Mouse (Mus musculus): ENCODE results near the gene Sult6b2. TPM values are rescaled to one million over a fixed set of nuclear protein-coding genes. Genes with fewer than 3 reads are reported as not detected.

Sult6b2 gene
- polyA plus RNA-seq, 1 experiment from 2014 or later, result 0.10 TPM

GRCm38 (mm10) chr6:142788042-142788987, 16.0 kb downstream of the Sult6b2 start:
- Histone ChIP-seq H3K4me3 (ENCODE audit: low read length) (no peak overlapping the region), H3K36me3 (ENCODE audit: control insufficient read depth, insufficient read depth, low read length) (no peaks in the 10 kb centered on the region), H3K4me2 (ENCODE audit: low read length) (no peak overlapping the region), H3K9me3 (ENCODE audit: control insufficient read depth, low read length) (no peaks in the 10 kb centered on the region), H3K27me3 (replicated peaks; ENCODE audit: control insufficient read depth, insufficient read depth, low read length) (no peaks in the 10 kb centered on the region), H3K9ac (ENCODE audit: low read depth, low read length) (no peak overlapping the region), H3K27ac (ENCODE audit: low read depth, low read length) (no peak overlapping the region), H3K4me1 (ENCODE audit: control insufficient read depth, insufficient read depth, low read depth, low read length) (peaks cover 10% of the 10 kb centered on the region)
- peak; percentile 31; the same call in 1 of the 2 replicates for ATAC-seq
- WGBS, result 42% methylated on average over 17 of the region's 18 CpGs

GRCm38 (mm10) chr6:142786106-142786505, 18.2 kb downstream of the Sult6b2 start:
- Histone ChIP-seq H3K4me1 (ENCODE audit: control insufficient read depth, insufficient read depth, low read depth, low read length) (no peaks in the 10 kb centered on the region), H3K4me2 (ENCODE audit: low read length) (no peak overlapping the region), H3K9me3 (ENCODE audit: control insufficient read depth, low read length) (no peaks in the 10 kb centered on the region), H3K9ac (ENCODE audit: low read depth, low read length) (no peak overlapping the region), H3K27ac (ENCODE audit: low read depth, low read length) (no peak overlapping the region), H3K4me3 (ENCODE audit: low read length) (no peak overlapping the region), H3K36me3 (ENCODE audit: control insufficient read depth, insufficient read depth, low read length) (no peaks in the 10 kb centered on the region), H3K27me3 (replicated peaks; ENCODE audit: control insufficient read depth, insufficient read depth, low read length) (no peaks in the 10 kb centered on the region)
- no peak for ATAC-seq
- WGBS, result 84% methylated on average over 21 of the region's 21 CpGs

- no peak overlapping the region for H3K27ac ChIP-seq (ENCODE audit: low read depth, low read length)
- ATAC-seq, result no peak
- H3K4me1 ChIP-seq (ENCODE audit: control insufficient read depth, insufficient read depth, low read depth, low read length), result no peaks in the 10 kb centered on the region
- no peak overlapping the region for H3K4me2 ChIP-seq (ENCODE audit: low read length)
- H3K4me3 ChIP-seq (ENCODE audit: low read length), result no peak overlapping the region
- H3K36me3 ChIP-seq (ENCODE audit: control insufficient read depth, insufficient read depth, low read length), result no peaks in the 10 kb centered on the region
- no peaks in the 10 kb centered on the region for H3K9me3 ChIP-seq (ENCODE audit: control insufficient read depth, low read length)
- no peaks in the 10 kb centered on the region for H3K27me3 ChIP-seq (replicated peaks; ENCODE audit: control insufficient read depth, insufficient read depth, low read length)
- no peak overlapping the region for H3K9ac ChIP-seq (ENCODE audit: low read depth, low read length)
- 38% methylated on average over 4 of the region's 4 CpGs for WGBS
Observed at GRCm38 (mm10) chr6:142785343-142785742, 19.0 kb downstream of the Sult6b2 start.

GRCm38 (mm10) chr6:142781286-142781685, 23.0 kb downstream of the Sult6b2 start:
- H3K36me3 ChIP-seq (ENCODE audit: control insufficient read depth, insufficient read depth, low read length), result no peaks in the 10 kb centered on the region
- 58% methylated on average over 7 of the region's 7 CpGs for WGBS

GRCm38 (mm10) chr6:142780574-142781033, 23.7 kb downstream of the Sult6b2 start:
- no peaks in the 10 kb centered on the region for H3K27me3 ChIP-seq (replicated peaks; ENCODE audit: control insufficient read depth, insufficient read depth, low read length)
- 50% methylated on average over 4 of the region's 4 CpGs for WGBS
- no peak overlapping the region for H3K27ac ChIP-seq (ENCODE audit: low read depth, low read length)
- H3K4me3 ChIP-seq (ENCODE audit: low read length), result no peak overlapping the region
- H3K36me3 ChIP-seq (ENCODE audit: control insufficient read depth, insufficient read depth, low read length), result no peaks in the 10 kb centered on the region
- no peak for ATAC-seq
- H3K4me2 ChIP-seq (ENCODE audit: low read length), result no peak overlapping the region
- no peaks in the 10 kb centered on the region for H3K4me1 ChIP-seq (ENCODE audit: control insufficient read depth, insufficient read depth, low read depth, low read length)
- no peaks in the 10 kb centered on the region for H3K9me3 ChIP-seq (ENCODE audit: control insufficient read depth, low read length)
- no peak overlapping the region for H3K9ac ChIP-seq (ENCODE audit: low read depth, low read length)

More at GRCm38 (mm10) chr6:142781286-142781685, 23.0 kb downstream of the Sult6b2 start:
- Histone ChIP-seq H3K27me3 (replicated peaks; ENCODE audit: control insufficient read depth, insufficient read depth, low read length) (no peaks in the 10 kb centered on the region), H3K4me1 (ENCODE audit: control insufficient read depth, insufficient read depth, low read depth, low read length) (no peaks in the 10 kb centered on the region), H3K4me3 (ENCODE audit: low read length) (no peak overlapping the region), H3K27ac (ENCODE audit: low read depth, low read length) (no peak overlapping the region), H3K4me2 (ENCODE audit: low read length) (no peak overlapping the region), H3K9ac (ENCODE audit: low read depth, low read length) (no peak overlapping the region), H3K9me3 (ENCODE audit: control insufficient read depth, low read length) (no peaks in the 10 kb centered on the region)
- ATAC-seq, result no peak

- 56% methylated on average over 14 of the region's 14 CpGs for WGBS
- Histone ChIP-seq H3K27me3 (replicated peaks; ENCODE audit: control insufficient read depth, insufficient read depth, low read length) (no peaks in the 10 kb centered on the region), H3K27ac (ENCODE audit: low read depth, low read length) (no peak overlapping the region), H3K9ac (ENCODE audit: low read depth, low read length) (no peak overlapping the region), H3K4me2 (ENCODE audit: low read length) (no peak overlapping the region), H3K9me3 (ENCODE audit: control insufficient read depth, low read length) (no peaks in the 10 kb centered on the region), H3K4me3 (ENCODE audit: low read length) (no peak overlapping the region), H3K36me3 (ENCODE audit: control insufficient read depth, insufficient read depth, low read length) (no peaks in the 10 kb centered on the region), H3K4me1 (ENCODE audit: control insufficient read depth, insufficient read depth, low read depth, low read length) (no peaks in the 10 kb centered on the region)
- ATAC-seq, result no peak; the same call in 1 of the 2 replicates
Observed at GRCm38 (mm10) chr6:142779812-142780573, 24.3 kb downstream of the Sult6b2 start.

- peak; percentile 81 for ATAC-seq
- no peak overlapping the region for H3K9ac ChIP-seq (ENCODE audit: low read depth, low read length)
- no peak overlapping the region for H3K4me3 ChIP-seq (ENCODE audit: low read length)
- WGBS, result 51% methylated on average over 11 of the region's 11 CpGs
- H3K9me3 ChIP-seq (ENCODE audit: control insufficient read depth, low read length), result no peaks in the 10 kb centered on the region
- no peak overlapping the region for H3K4me2 ChIP-seq (ENCODE audit: low read length)
- no peak overlapping the region for H3K27ac ChIP-seq (ENCODE audit: low read depth, low read length)
- H3K36me3 ChIP-seq (ENCODE audit: control insufficient read depth, insufficient read depth, low read length), result no peaks in the 10 kb centered on the region
- no peaks in the 10 kb centered on the region for H3K27me3 ChIP-seq (replicated peaks; ENCODE audit: control insufficient read depth, insufficient read depth, low read length)
- no peaks in the 10 kb centered on the region for H3K4me1 ChIP-seq (ENCODE audit: control insufficient read depth, insufficient read depth, low read depth, low read length)
Observed at GRCm38 (mm10) chr6:142779045-142779811, 25.1 kb downstream of the Sult6b2 start.

- no peaks in the 10 kb centered on the region for H3K9me3 ChIP-seq (ENCODE audit: control insufficient read depth, low read length)
- no peak for ATAC-seq
- H3K4me2 ChIP-seq (ENCODE audit: low read length), result no peak overlapping the region
- no peaks in the 10 kb centered on the region for H3K4me1 ChIP-seq (ENCODE audit: control insufficient read depth, insufficient read depth, low read depth, low read length)
- H3K27ac ChIP-seq (ENCODE audit: low read depth, low read length), result no peak overlapping the region
- no peak overlapping the region for H3K9ac ChIP-seq (ENCODE audit: low read depth, low read length)
- 77% methylated on average over 4 of the region's 4 CpGs for WGBS
- no peaks in the 10 kb centered on the region for H3K27me3 ChIP-seq (replicated peaks; ENCODE audit: control insufficient read depth, insufficient read depth, low read length)
- H3K4me3 ChIP-seq (ENCODE audit: low read length), result no peak overlapping the region
- H3K36me3 ChIP-seq (ENCODE audit: control insufficient read depth, insufficient read depth, low read length), result peaks cover 17% of the 10 kb centered on the region
Observed at GRCm38 (mm10) chr6:142776935-142777334, 27.4 kb downstream of the Sult6b2 start.
